Mouse (Mus musculus) gastrocnemius, postnatal 25 days (tissue): ENCODE measurements around the gene Tor4a. TPM values are rescaled to one million over a fixed set of nuclear protein-coding genes. Genes with fewer than 3 reads are reported as not detected.
A peak's percentile ranks its signal among the peaks of the same experiment; 100 is the strongest.

Experiments used
- DNase-seq: peaks from one replicate; pipeline ENCODE4 v3.0.0; 2022
- total RNA-seq, 2 experiments: library from RNA; stranded (reverse); gene quantifications; 1 replicate in 1 of 2; 2 replicates in 1 of 2; pipeline ENCODE4 v1.2.3; 2021

Tor4a gene
- total RNA-seq, 2 experiments from 2014 or later, result 1.1 to 1.3 TPM

DNA sequence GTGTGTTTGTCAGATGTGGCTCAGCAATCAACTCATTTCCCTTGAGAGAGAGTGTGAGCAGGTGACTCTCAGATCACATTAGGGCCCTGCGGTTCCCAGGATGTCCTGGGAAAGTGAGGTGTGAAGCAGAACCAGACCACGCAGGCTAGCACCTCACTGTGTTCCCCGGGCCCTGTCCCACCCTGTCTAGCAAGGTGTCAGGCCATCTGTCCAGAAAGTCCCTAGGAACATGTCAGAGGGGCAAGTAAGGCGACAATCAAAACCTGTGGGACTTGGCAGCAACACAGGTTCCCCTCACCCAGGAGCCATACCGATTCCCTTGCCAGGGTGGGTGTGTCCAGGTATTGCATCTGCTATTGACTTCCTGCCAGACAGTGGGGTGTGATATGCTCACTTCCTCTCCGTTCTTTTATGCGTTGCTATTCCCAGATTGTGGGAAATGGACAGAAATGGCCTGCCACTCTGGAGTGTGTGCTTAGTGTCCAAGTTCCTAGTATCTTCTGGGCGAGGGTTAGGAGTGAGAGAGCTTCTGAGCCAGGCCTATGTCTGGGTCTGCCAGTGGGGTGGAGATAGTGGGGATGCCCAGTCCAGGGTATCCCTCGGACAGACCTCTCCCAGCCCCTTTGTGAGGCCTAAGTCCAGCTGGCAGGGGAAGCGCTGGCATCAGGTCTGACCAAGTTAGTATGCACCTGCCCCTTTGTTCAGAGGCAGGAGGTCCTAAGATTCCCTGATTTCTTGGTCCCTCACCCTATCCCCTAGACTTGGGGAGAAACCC, 26.2 kb downstream of the Tor4a start:
- DNase-seq, result no peak

DNA sequence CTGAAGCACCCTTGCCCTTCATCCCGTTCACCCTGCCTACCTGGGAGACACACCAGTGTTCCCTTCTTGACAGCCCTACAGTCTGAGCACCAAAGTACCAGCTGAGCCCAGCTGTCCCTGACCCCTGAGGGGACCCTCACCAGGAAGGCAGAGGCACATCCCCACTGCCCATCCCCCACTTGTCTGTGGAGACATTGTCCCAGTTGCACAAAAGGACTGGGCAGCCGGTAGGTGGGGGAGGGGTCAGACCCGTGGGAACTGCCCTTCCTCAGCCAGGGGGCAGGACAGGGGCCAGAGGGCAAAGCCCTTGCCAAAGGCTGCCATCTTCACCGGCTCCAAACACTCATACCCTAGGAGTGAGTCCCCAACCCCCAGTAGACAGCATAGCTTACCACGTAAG, 26.9 kb downstream of the Tor4a start:
- no peak for DNase-seq

DNA sequence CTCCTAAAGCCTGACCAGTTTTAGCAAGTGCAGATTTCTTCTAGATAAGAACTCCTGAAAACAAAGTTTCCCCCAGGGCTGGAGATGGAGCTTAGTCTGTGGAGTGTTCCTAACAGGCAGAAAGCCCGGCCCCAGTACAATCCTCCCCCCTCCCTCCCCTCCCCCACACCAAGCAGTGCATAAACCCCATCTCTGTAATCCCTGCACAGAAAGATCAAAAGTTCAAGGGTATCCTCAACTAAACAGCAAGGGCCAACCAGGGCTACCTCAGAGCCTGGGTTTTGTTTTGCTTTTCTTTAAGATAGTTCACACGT, 28.1 kb downstream of the Tor4a start:
- no peak for DNase-seq

DNA sequence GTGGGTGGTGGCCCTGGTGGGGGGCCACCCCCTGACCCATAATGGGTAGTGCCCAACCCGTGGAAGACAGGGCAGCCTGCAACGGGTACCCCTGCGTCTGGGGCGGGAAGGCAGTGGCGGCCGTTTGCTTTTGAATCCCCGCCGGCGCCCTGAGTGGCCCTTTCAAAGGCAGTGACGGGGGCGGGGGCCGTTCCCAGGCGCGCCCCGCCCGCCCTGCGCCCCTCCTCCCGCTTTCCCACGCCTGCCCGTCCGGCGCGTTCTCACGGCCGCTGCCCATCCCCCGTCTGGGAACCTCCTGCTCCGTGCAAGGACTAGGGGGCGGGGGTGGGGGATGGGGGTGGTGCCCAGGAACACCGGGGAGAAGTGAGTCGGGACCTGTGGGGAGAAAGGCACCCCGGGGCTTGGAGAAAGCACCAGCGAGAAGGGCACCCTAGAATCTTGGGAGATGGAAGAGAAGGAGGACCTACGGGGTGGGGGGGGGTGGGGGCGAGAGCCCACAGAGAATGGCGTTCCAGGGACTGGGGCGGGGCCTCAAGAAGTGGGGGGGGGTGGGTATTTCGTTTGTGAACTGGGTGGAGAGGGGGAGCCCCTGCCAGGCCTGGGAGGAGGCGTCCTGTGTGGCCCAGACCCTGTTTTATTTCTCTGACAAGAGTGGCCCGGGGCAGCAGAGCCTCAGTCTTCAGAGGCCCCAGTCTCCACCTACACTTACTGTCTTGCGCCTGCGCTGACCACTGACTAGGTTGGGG, 28.6 kb downstream of the Tor4a start:
- peak; percentile 70 for DNase-seq

DNA sequence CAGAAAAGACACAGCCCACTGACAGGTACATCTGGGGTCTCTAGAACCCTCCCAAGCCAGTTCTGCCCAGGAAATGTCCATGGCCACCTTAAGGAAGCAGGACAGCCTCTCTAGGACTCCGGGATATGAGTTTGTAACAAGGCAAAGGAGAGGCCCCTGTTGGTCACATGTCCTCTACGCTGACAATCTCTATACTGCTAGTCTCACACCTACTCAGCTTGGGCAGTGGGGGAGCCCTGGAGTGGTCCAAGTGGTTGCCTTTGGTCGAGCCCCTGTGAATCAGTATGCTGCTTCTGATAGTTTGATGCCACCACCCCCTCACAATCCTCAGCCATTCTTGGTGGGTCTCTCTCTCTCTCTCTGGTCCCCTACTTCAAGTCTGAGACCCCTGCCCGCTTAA, 29.2 kb downstream of the Tor4a start:
- DNase-seq, result no peak

DNA sequence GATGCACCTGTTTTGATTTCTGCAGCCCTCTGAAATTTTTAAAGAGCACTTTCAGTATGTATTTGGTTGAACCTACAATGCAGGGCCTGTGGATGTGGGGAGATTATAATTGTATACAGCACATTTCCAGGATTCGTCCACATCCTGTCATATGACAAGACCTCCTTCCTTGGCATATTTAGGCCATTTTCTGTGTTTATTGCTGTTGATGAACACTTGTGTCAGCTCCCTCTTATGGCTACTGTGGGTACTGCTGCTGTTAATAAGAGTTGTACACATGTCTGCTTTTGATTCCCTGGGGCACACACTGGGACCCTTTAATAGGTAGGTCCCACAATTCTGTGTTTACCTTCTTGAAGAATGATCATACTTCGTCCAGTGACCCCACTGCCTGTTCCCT, 39.0 kb downstream of the Tor4a start:
- no peak for DNase-seq

DNA sequence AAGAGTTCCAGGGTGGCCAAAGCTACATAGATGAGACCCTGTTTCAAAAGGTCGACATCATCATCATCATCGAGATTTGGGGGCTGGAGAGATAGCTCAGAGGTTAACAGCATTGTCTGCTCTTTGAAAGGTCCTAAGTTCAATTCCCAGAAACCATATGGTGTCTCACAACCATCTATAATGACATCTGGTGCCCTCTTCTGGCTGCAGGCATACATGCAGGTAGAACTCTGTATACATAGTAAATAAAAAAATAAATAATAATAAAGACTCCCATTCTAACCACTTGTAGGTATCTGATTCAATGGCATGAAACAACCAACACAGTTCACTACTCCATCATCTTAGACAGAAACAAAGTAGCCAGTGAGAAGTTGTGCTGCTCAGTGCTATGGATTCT, 39.7 kb downstream of the Tor4a start:
- DNase-seq, result no peak

DNA sequence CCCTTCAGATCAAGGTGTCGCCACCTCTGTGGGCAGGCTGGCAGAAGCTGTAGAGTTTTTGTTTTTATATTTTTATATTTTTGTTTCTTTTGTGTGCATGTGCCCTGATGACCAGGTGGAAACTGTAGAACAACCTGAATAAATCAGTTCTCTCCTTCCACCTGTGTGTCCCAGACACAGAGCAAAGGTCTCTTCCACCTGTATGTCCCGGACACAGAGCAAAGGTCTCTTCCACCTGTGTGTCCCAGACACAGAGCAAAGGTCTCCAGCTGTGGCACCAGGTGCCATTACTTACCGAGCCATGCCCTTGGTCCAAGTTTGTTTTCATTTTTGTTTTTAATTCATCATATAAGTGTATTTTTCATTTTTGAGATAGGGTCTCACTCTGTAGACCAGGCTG, 40.5 kb downstream of the Tor4a start:
- no peak for DNase-seq

DNA sequence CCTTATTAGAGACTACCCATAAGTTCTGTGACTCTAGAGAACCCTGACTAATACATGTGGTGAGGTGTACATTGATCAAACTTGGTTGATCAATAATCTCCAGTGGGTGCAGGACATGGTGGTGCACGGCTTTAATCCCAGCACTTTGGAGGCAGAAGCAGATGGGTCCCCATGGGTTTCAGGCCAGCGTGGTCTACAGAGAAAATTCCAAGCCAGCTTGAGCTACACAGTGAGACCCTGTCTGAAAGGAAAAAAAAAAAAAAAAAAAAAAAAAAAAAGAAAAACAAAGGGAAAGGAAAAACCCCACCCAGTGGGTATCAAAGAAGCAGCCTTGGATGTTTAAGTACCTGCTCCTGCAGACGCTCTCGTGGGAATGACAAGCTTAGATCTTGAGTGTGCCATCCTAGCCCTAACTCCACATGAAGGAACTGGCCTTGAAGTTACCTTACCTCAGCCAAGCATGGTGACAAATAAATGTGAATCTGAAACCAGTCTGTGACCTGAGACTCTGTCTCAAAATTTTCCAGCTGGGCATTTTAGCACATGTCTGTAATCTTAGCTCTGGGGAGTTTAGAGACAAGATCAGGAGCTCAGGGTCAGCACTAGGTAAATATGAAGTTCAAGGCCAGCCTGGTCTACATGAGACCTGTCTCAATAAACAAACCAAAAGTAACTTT, 45.3 kb downstream of the Tor4a start:
- DNase-seq, result no peak

DNA sequence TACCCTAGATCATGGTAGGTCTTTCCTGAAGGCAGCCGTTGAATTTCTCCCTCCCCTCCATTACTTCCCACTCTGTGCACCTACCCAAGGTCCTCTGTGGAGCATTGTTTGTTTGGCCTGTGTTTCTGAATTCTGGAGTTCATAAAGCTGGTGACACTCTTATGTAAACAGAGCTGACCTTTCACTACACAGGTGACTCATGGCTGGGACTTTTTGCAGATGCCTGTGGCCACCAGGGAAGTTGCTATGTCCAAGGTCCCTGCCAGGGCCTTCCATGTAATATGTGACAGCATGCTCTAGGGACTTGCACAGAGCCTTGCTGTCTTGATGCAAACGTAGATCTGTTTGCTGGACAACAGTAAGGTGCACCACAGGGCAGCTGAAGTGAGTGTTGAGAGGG, 47.0 kb downstream of the Tor4a start:
- no peak for DNase-seq

DNA sequence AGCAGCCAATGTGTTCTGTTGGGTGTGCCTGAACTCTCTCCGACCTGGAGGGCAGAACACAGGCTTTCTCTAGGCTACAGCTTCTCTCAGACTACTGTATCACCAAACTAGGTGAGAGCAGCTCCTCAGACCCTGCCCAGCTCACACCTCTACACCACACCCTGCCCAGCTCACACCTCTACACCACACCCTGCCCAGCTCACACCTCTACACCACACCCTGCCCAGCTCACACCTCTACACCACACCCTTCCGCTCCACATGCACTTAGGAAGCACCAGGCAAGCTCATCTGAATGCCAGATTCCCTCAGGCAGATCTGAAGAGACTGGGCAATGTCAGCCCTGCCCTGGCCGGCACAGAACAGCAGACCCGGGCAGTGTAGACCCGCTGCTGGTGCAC, 48.8 kb downstream of the Tor4a start:
- DNase-seq, result no peak

DNA sequence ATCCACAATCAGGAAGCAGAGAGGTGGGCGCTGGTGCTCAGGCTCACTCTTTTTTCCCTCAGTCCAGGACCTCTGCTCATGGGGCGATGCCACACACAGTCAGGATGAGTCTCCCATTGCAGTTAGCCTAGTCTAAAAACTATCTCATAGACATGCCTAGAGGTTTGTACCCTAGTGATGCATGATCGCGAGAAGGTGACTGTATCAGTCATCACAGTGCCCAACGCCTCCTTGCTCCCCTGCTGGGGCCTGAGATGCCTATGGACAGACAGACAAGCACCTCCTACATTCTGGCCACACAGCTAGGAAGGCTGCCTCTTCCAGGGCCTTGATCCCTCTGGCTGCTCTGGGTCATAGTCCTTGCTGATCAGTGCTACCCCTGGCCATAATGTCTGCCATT, 49.3 kb downstream of the Tor4a start:
- no peak for DNase-seq

DNA sequence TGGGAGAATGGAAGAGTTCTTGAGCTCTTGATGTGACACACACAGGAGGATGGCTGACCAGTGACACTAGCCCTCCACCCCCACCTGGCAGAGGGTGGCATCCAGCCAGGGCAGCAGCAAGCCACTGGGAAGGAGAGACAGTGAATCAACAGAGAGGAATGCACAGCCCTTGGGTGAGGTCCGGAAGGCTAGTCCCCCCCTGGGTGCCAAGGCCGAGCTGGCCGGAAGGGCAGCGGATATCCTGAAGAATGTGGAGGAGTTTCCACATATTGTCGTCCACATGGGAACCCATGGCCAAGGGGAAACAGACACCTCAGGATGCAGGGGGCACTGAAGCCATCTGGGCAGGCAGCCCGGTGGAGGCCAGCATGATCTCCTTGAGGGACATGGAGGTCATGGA, 51.3 kb downstream of the Tor4a start:
- no peak for DNase-seq

Other genes starting within 250 kb of the Tor4a start
- gene Zmynd19, start 247.1 kb downstream of the Tor4a start, total RNA-seq, result 10 to 100 TPM; 18.3 to 20.2 TPM
- gene Dph7, start 234.5 kb downstream of the Tor4a start, total RNA-seq, result 1 to 10 TPM; 3.1 to 3.2 TPM
- 10 to 100 TPM; 38.5 to 46.3 TPM for gene Mrpl41, start 221.8 kb downstream of the Tor4a start, total RNA-seq
- gene Pnpla7, start 220.9 kb downstream of the Tor4a start, total RNA-seq, result 10 to 100 TPM; 27.2 to 27.4 TPM
- 10 to 100 TPM; 12.8 to 15.9 TPM for gene Nsmf, start 142.5 kb downstream of the Tor4a start, total RNA-seq
- not detected for gene Entpd8, start 116.6 kb downstream of the Tor4a start, total RNA-seq
- gene Noxa1, start 101.7 kb downstream of the Tor4a start, total RNA-seq, result not detected
- 1 to 10 TPM; 3.6 to 6.7 TPM for gene Nrarp, start 16.1 kb downstream of the Tor4a start, total RNA-seq
- gene Nelfb, start 14.6 kb upstream of the Tor4a start, total RNA-seq, result 10 to 100 TPM; 20.5 to 22.3 TPM
- gene Stpg3, start 17.8 kb upstream of the Tor4a start, total RNA-seq, result not detected
- gene Fam166a, start 21.9 kb upstream of the Tor4a start, total RNA-seq, result not detected
- 100 to 1,000 TPM; 167 to 293 TPM for gene Tubb4b, start 27.8 kb upstream of the Tor4a start, total RNA-seq
- gene Slc34a3, start 37.5 kb upstream of the Tor4a start, total RNA-seq, result not detected
- not detected for gene Rnf224, start 39.9 kb upstream of the Tor4a start, total RNA-seq
- under 1 TPM; 0.56 to 0.75 TPM for gene Rnf208, start 45.4 kb upstream of the Tor4a start, total RNA-seq
- gene Cysrt1, start 45.6 kb upstream of the Tor4a start, total RNA-seq, result not detected
- gene AL732309.1, start 50.0 kb upstream of the Tor4a start, total RNA-seq, result under 1 TPM; 0.82 to 0.99 TPM
- 10 to 100 TPM; 10.3 to 11.3 TPM for gene Tmem203, start 58.6 kb upstream of the Tor4a start, total RNA-seq
- gene Tprn, start 65.7 kb upstream of the Tor4a start, total RNA-seq, result 1 to 10 TPM; 2.1 to 2.9 TPM
- gene Ssna1, start 75.6 kb upstream of the Tor4a start, total RNA-seq, result 10 to 100 TPM; 31.6 to 33.0 TPM
- 10 to 100 TPM; 27.0 to 27.3 TPM for gene Anapc2, start 75.6 kb upstream of the Tor4a start, total RNA-seq
- not detected for gene Tmem210, start 91.3 kb upstream of the Tor4a start, total RNA-seq
- gene Lrrc26, start 93.0 kb upstream of the Tor4a start, total RNA-seq, result not detected
- gene Grin1, start 122.3 kb upstream of the Tor4a start, total RNA-seq, result under 1 TPM in 1 of 2 experiments, not detected in 1; 0.08 TPM
- 10 to 100 TPM; 11.9 to 15.4 TPM for gene Man1b1, start 135.5 kb upstream of the Tor4a start, total RNA-seq
- gene Dpp7, start 159.5 kb upstream of the Tor4a start, total RNA-seq, result 10 to 100 TPM; 10.1 to 10.4 TPM
- 1 to 10 TPM; 2.8 to 4.6 TPM for gene Uap1l1, start 168.8 kb upstream of the Tor4a start, total RNA-seq
- under 1 TPM; 0.19 to 0.33 TPM for gene Sapcd2, start 175.4 kb upstream of the Tor4a start, total RNA-seq
- 1 to 10 TPM; 9.1 to 9.4 TPM for gene Entpd2, start 199.0 kb upstream of the Tor4a start, total RNA-seq
- 10 to 100 TPM; 15.0 to 25.1 TPM for gene Npdc1, start 202.5 kb upstream of the Tor4a start, total RNA-seq
- gene Fut7, start 226.4 kb upstream of the Tor4a start, total RNA-seq, result not detected
- gene Abca2, start 231.8 kb upstream of the Tor4a start, total RNA-seq, result 10 to 100 TPM; 12.5 to 16.2 TPM